Mouse (Mus musculus): ENCODE measurements around the gene Zic5. TPM values are rescaled to one million over a fixed set of nuclear protein-coding genes. Genes with fewer than 3 reads are reported as not detected.

The Zic5 gene
- not detected in 2 replicates for polyA plus RNA-seq (2015; fragmentation: Nextera tagmentation; extraction: Ambion mirVana)

DNA sequence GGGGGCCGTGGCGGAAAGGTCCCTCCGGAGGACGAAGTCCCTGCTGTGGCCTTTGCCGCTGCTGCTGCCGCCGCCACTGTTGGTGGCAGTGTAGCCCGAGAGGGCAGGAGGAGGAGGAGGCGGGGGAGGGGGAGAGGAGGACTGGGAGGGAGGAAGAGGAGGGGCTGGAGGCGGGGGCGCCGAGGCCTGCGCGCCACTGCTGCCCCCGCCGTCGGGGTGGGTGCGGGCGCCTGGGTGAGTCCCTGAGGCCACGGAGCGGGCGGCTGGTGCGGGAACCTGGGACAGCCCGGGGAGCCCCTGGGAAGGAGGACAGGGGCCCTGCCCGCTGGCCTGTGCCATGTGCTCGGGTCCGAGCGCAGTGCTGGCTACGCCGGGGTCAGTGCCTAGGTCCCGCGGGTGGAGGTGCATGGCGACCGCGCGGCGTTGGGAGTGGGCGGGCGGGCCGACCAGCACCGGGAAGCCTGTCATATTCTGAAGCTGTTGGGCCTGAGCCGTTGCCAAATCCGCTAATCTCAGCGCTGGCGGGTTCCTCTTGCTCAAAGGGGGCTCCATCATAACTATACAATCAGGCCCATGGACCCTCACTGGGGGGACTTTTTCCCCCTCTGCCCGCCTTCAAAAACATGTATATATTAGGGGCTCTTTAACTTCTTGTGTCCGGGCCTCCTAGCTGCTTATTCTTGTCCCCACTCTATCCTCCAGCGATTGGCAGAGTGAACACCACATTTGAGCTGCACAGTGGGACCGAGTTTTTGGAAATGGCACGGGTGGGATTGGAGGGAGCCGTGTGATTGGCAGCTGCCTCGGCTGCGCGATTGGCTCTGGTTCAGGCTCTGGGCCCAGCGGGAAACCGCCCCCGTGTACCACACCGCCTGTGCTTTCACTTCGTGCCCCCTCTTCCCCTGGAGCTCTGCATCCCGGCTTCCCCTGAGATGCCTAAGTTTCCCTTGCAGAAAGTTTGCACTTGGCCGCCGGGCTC lies at the start of gene Zic5:
Zic5 (minus strand) TSS at position 915 of the 979 bp plus-strand sequence.
- Histone ChIP-seq H3K36me3 (ENCODE audit: insufficient read depth, low read length) (no peaks in the 10 kb centered on the region), H3K4me1 (ENCODE audit: insufficient read depth, low read depth, low read length) (0 out of 2 replicates have a peak, but pooled peaks cover 7% of the 10 kb centered on the region), H3K9ac (replicated peaks; ENCODE audit: low read depth) (no peak within 1 kb of the TSS), H3K27ac (ENCODE audit: low read length) (no peak within 1 kb of the TSS), H3K4me3 (ENCODE audit: low read depth, low read length) (peak within 1 kb of the TSS; percentile 49), H3K27me3 (replicated peaks; ENCODE audit: insufficient read depth, low read length) (peaks cover 91% of the 10 kb centered on the region), H3K4me2 (replicated peaks; ENCODE audit: low read depth, low read length) (peak within 1 kb of the TSS; percentile 83), H3K9me3 (ENCODE audit: low read length) (no peaks in the 10 kb centered on the region)
- 0 out of 2 replicates have a peak, but pooled peaks have one; percentile 13 for ATAC-seq
- no peak for DNase-seq (ENCODE audit: low spot score)
- TF ChIP-seq CTCF (IDR thresholded peaks at IDR 0.05): no peak
- no peak for TF ChIP-seq EP300 (IDR thresholded peaks at IDR 0.05)
- WGBS: under 1% methylated on average over 48 of the region's 62 CpGs

GRCm38 (mm10) chr14:122513511-122514036 lies 48.1 kb upstream of the Zic5 start:
- peak; percentile 34 for DNase-seq (ENCODE audit: low spot score)

DNA sequence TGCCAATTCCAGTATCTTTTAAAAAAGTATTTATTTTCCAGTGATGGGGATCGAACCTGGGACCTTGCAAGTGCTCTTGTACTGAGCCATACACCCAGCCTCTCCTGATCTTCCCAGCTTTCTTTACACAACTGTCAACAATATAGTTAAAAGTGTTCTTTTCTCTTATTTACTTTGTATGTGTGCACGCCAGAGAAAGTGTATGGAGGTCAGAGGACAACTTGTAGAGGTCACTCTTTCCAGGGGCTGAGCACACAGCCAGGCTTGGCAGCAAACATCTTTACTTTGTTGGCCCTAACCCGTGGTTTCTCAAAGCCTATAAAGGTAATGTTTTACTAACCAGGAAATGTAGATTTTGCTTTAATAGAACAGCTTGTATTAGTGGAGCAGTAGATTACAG lies 46.0 kb upstream of the Zic5 start:
- ATAC-seq: peak; percentile 21; the same call in 1 of the 2 replicates
- H3K4me2 ChIP-seq (replicated peaks; ENCODE audit: low read depth, low read length): no peak overlapping the region

More at GRCm38 (mm10) chr14:122513511-122514036, 48.1 kb upstream of the Zic5 start:
- no peaks in the 10 kb centered on the region for H3K4me1 ChIP-seq (ENCODE audit: insufficient read depth, low read depth, low read length)
- H3K4me2 ChIP-seq (replicated peaks; ENCODE audit: low read depth, low read length): no peak overlapping the region
- no peak for TF ChIP-seq CTCF (IDR thresholded peaks at IDR 0.05)
- no peak for TF ChIP-seq EP300 (IDR thresholded peaks at IDR 0.05)
- H3K27ac ChIP-seq (ENCODE audit: low read length): no peak overlapping the region
- no peak for ATAC-seq
- no peaks in the 10 kb centered on the region for H3K36me3 ChIP-seq (ENCODE audit: insufficient read depth, low read length)
- H3K9me3 ChIP-seq (ENCODE audit: low read length): no peaks in the 10 kb centered on the region
- no peak overlapping the region for H3K4me3 ChIP-seq (ENCODE audit: low read depth, low read length)
- 33% methylated on average over 1 of the region's 1 CpGs for WGBS
- H3K27me3 ChIP-seq (replicated peaks; ENCODE audit: insufficient read depth, low read length): 0 out of 2 replicates have a peak, but pooled peaks cover 3% of the 10 kb centered on the region
- no peak overlapping the region for H3K9ac ChIP-seq (replicated peaks; ENCODE audit: low read depth)

GRCm38 (mm10) chr14:122509058-122509457 lies 43.6 kb upstream of the Zic5 start:
- WGBS: 16% methylated on average over 2 of the region's 2 CpGs
- ATAC-seq (no peak), DNase-seq (ENCODE audit: low spot score) (peak; percentile 50)
- no peak overlapping the region for H3K27ac ChIP-seq (ENCODE audit: low read length)
- H3K36me3 ChIP-seq (ENCODE audit: insufficient read depth, low read length): no peaks in the 10 kb centered on the region
- H3K9ac ChIP-seq (replicated peaks; ENCODE audit: low read depth): no peak overlapping the region
- H3K27me3 ChIP-seq (replicated peaks; ENCODE audit: insufficient read depth, low read length): 0 out of 2 replicates have a peak, but pooled peaks cover 3% of the 10 kb centered on the region
- no peak overlapping the region for H3K4me3 ChIP-seq (ENCODE audit: low read depth, low read length)
- TF ChIP-seq EP300 (IDR thresholded peaks at IDR 0.05): no peak
- TF ChIP-seq CTCF (IDR thresholded peaks at IDR 0.05): peak; percentile 60
- H3K9me3 ChIP-seq (ENCODE audit: low read length): no peaks in the 10 kb centered on the region
- no peak overlapping the region for H3K4me2 ChIP-seq (replicated peaks; ENCODE audit: low read depth, low read length)
- no peaks in the 10 kb centered on the region for H3K4me1 ChIP-seq (ENCODE audit: insufficient read depth, low read depth, low read length)

More for the DNA sequence above, 46.0 kb upstream of the Zic5 start:
- Histone ChIP-seq H3K4me1 (ENCODE audit: insufficient read depth, low read depth, low read length) (no peaks in the 10 kb centered on the region), H3K4me3 (ENCODE audit: low read depth, low read length) (no peak overlapping the region), H3K36me3 (ENCODE audit: insufficient read depth, low read length) (no peaks in the 10 kb centered on the region), H3K27me3 (replicated peaks; ENCODE audit: insufficient read depth, low read length) (0 out of 2 replicates have a peak, but pooled peaks cover 3% of the 10 kb centered on the region), H3K9me3 (ENCODE audit: low read length) (no peaks in the 10 kb centered on the region), H3K27ac (ENCODE audit: low read length) (no peak overlapping the region), H3K9ac (replicated peaks; ENCODE audit: low read depth) (no peak overlapping the region)
- 31% methylated on average over 3 of the region's 3 CpGs for WGBS
- no peak for DNase-seq (ENCODE audit: low spot score)
- no peak for TF ChIP-seq CTCF (IDR thresholded peaks at IDR 0.05)
- TF ChIP-seq EP300 (IDR thresholded peaks at IDR 0.05): no peak

GRCm38 (mm10) chr14:122492015-122492414 lies 26.5 kb upstream of the Zic5 start:
- H3K4me2 ChIP-seq (replicated peaks; ENCODE audit: low read depth, low read length): no peak overlapping the region
- H3K36me3 ChIP-seq (ENCODE audit: insufficient read depth, low read length): no peaks in the 10 kb centered on the region
- H3K9ac ChIP-seq (replicated peaks; ENCODE audit: low read depth): no peak overlapping the region
- no peak overlapping the region for H3K4me3 ChIP-seq (ENCODE audit: low read depth, low read length)
- no peak for DNase-seq (ENCODE audit: low spot score)
- no peak for TF ChIP-seq CTCF (IDR thresholded peaks at IDR 0.05)
- no peak for TF ChIP-seq EP300 (IDR thresholded peaks at IDR 0.05)
- no peaks in the 10 kb centered on the region for H3K4me1 ChIP-seq (ENCODE audit: insufficient read depth, low read depth, low read length)
- no peak overlapping the region for H3K27ac ChIP-seq (ENCODE audit: low read length)
- H3K9me3 ChIP-seq (ENCODE audit: low read length): no peaks in the 10 kb centered on the region
- 59% methylated on average over 1 of the region's 1 CpGs for WGBS
- ATAC-seq: no peak
- H3K27me3 ChIP-seq (replicated peaks; ENCODE audit: insufficient read depth, low read length): peaks cover 58% of the 10 kb centered on the region

- Histone ChIP-seq H3K4me1 (ENCODE audit: insufficient read depth, low read depth, low read length) (no peaks in the 10 kb centered on the region), H3K27ac (ENCODE audit: low read length) (no peak overlapping the region), H3K27me3 (replicated peaks; ENCODE audit: insufficient read depth, low read length) (peaks cover 59% of the 10 kb centered on the region), H3K36me3 (ENCODE audit: insufficient read depth, low read length) (no peaks in the 10 kb centered on the region), H3K9me3 (ENCODE audit: low read length) (no peaks in the 10 kb centered on the region), H3K9ac (replicated peaks; ENCODE audit: low read depth) (no peak overlapping the region), H3K4me2 (replicated peaks; ENCODE audit: low read depth, low read length) (no peak overlapping the region), H3K4me3 (ENCODE audit: low read depth, low read length) (no peak overlapping the region)
- ATAC-seq: no peak
- TF ChIP-seq CTCF (IDR thresholded peaks at IDR 0.05) (no peak), EP300 (IDR thresholded peaks at IDR 0.05) (no peak)
- no peak for DNase-seq (ENCODE audit: low spot score)
- 72% methylated on average over 6 of the region's 6 CpGs for WGBS
Observed at GRCm38 (mm10) chr14:122491521-122491920, 26.0 kb upstream of the Zic5 start.
